Mouse (Mus musculus) right cerebral cortex, adult 18-20 months (tissue): ENCODE data around the gene Atp6ap1l.
A peak's percentile ranks its signal among the peaks of the same experiment; 100 is the strongest.

ENCODE experiments used
- DNase-seq: peaks from one replicate; pipeline ENCODE4 v3.0.0; 2022; ENCODE audit warnings: mixed read lengths

Atp6ap1l gene

DNA sequence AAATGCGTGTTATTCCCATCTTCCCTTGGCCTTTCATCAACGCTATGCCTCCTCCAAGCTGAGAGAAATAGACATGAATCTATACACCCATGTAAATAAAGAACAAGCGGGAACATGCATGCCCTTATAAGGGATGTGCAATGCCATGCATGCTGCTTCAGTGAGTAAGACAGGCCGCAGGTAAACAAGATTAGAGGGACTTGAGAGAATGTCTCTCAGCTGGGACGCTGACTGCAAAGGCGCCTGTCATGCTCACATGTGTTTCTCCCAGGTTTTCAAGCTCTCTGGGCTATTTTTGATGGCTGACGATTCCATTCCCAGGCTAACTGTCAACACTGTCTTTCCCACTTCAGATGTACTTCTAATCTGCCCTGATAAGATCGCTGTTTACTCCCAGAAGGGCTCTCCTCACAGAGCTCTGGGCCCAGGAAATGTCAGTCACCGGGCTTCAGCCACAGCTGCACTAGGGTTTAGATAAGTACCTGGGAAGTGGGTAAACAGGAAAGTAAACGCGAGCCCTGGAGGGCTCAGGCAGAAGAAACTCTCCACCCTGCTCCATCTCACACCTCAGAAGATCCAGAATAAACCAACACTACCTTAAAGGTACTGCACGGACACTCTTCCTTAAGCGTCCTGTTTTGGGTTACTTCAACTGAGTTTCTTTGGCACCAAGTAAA is 19.2 kb downstream of the Atp6ap1l start:
- DNase-seq = no peak

DNA sequence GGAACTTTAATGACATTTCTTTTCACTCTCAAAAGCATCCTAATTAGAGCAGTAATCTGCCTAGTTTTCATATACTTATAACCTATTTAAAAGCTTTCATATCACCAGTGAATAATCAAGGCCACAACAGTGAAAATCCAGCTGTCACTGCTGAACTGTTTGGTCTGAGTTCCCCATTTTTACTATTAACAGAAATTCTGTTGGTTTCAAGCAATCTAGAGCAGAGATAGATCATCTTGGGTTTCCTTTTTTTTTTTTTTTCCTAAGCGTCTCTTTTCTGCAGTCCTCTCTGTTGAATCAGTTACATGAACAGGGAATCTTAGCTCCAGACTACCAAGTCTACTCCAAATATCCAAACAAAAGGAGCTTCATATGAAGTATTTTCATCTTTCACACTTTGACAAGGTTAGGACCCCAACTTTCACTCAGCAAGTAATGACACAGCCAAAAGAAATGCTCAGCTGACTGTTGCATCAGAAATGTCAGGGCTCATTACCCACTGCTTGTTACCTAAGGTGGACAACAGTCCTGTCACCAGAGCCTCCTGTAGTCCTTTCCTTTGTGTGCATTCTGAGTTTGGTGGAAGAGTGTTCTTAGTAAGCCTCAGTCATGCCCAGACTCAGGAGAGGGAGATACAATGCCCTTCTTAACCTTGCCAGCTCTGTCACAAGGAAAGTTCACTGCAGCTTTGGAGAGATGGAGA is 23.3 kb downstream of the Atp6ap1l start:
- no peak for DNase-seq

DNA sequence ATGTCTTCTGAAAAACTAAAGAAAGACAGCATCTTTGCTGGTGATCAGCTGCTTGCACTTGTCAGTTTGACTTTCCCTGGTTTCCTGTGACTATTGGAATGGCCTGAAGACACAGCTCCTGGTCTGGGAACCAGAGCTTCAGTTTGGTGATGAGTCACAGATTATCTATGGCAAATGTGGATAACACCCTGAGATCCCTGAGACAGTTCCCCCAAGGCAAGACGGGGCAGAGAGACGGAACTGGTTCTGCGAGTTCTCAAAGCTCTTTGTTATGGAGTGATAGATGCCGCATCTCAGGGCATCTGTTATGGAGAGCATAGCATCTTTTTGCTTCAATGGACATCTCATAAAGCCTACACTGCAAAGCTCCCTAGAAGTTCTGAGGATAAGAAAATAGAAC is 33.6 kb downstream of the Atp6ap1l start:
- no peak for DNase-seq

DNA sequence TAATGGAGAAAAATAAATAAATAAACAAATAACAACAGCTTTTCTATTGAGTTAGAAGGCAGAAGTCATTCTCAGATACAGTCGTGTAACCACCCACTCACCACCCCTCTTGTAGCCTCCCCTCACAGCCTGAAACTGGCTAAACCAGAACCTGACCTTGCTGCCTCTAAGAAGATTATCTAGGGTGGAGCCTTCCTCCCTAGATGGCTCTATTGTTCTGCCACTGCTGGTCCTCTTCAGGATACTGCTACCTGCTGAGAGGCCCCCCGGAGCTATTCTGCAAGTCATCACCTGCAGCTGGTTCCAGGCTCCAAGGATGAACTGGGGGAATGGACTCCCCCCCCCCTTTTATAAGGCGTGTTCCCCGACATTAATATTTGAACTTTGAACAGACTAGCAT is 36.0 kb downstream of the Atp6ap1l start:
- no peak for DNase-seq

DNA sequence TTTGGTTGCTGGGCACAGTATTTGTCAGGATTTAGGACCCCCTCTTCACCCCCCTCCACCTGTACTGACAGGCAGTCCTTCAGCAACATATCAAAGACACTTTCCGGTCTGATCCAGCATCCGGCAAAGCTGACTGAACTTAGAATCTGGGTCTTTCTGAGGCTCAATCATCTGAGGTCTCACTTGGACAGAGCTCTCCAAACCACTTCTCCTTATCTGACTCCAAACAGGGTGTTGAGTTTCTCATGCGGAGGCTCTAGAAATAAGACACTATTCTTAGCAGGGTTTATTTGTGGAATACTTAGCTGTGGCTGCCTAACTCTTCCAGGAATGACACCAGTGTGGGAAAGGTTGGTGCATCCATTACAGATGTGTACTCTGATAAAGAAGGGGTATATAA is 43.0 kb downstream of the Atp6ap1l start:
- peak; percentile 2 for DNase-seq

DNA sequence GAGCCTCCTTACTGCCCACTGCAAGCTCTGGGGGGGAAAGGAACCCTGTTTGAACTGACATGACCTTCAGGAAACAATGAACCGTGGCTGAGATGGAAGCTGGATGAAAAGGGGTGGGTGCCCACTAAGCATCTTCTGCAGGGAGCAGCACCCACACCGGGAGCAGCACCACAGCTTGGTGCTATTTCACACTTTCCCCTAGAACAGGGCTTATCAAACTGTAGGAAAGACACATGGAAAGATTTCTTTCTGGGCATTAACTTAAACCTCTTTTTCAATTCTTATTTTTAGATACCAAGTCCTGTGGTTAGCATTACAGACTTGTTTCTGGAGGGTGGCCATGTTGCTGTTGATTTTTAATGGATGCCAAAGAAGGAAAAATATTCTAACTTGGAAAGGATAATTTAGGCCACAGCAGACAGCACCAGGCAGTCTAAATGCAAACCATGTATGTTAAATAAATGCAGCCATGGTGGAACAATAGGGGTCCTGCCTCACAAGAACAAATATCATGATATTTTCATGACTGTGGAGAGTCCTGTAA is 44.2 kb downstream of the Atp6ap1l start:
- DNase-seq = peak; percentile 16

DNA sequence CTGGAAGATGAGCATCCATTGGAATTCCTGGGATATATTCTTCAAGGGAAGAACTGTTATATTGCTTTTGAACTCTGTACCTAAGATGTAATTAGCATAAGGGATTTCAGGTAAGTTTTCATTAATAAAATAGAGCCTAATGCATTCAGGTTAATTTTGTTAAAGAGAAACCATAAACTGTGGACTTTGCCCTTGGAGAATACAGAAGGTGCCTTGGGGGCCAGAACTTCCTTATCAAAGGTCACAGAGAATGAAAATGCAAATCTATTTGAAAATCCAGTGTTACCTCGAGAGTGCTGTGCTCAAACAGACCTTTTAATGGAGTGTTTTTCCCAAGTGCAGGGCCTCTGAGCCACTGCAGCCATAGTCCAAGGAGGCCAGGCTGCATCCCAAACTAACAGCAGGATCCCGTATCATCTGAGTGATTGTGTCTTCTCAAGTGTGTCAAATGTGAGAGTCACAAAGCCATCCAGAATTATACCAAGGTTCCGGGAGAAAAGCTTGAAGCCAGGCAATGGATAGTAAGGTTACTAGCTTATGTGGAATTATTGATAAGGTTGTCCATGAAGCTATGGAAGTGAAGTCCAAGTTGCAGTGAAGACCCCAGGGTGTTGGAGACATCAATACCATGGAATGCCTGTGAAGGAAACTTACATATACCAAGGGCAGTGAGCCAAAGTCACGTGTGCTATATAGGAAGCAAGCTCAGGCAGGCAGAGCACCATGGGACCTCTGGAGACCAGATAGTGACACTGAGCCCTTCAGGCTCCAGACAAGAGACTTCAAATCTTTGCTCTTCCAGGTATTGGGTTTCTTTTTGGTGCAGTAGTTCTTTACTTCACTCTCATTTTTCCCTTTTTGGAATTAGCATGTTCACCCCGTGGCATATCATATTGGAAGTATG is 52.2 kb downstream of the Atp6ap1l start:
- no peak for DNase-seq

DNA sequence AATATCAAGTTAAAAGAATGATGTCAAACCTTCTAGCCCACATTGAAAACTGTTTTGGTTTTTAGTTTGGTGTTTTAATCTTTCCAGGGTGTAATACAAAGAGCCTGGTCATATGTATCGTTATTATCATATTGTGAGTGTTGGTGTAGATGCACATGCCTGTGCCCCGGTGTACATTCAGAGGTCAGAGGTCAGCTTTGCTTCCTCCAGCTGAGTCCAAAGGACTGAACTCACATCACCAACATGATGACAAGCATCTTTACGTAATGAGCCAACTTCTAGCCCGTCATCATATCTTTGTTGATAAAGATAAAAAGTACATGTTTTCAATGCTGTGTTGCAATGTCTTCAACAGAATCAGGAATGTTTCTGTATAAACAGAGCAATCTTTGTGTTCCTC is 53.4 kb downstream of the Atp6ap1l start:
- no peak for DNase-seq

DNA sequence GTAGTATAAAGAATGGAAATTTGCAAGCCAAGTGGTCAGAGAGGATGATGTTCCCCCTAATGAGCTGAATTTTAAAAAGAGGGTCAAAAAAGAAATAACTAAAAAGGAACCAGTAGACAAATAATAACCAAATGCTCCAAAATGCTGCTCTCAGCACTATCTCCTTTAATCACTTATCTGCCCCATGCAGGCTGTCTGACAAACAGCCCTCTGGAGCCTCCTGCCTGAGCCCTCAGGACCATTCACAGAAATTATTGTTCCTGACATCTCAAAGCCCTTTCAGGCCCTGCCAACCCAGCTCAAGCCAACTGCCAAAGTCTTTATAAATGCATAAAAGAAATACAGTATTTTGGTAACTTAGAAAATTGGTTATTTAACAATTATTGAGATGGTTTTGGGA is 61.0 kb downstream of the Atp6ap1l start:
- no peak for DNase-seq

DNA sequence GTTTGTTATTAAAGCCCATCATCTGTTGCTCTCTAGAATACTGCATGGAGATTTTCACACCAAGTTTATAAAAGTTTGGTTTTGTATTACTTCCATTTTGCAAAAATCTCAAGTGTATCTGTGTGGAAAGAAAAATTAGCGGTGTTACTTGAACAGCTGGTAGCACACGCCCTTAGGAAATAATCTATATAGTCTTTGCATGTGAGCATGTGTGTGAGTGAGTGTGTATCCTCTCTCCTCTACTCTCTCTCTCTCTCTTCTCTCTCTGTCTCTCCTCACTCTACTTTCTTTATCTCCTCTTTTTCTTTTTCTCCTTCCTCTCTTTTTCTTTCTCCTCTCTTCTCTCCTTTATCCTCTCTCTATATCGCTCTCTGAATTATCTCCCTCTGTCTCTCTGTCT is 61.7 kb downstream of the Atp6ap1l start:
- DNase-seq = no peak

DNA sequence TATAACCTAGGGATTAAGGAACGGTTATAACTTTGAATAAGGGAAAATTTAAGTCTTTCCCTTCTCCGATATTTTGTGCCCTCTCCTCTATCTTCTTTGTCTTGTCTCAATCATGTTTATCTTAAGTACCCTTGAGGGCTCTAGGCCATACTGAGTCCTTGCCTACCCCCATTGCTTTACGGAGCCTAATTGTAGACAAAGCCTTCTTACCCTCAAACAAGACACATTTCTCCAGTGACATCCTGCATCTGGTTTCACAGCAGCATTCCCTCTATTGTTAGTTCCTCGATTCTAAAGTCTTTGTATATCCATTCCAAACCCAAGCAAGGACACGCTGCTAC is 64.0 kb downstream of the Atp6ap1l start:
- DNase-seq = no peak

DNA sequence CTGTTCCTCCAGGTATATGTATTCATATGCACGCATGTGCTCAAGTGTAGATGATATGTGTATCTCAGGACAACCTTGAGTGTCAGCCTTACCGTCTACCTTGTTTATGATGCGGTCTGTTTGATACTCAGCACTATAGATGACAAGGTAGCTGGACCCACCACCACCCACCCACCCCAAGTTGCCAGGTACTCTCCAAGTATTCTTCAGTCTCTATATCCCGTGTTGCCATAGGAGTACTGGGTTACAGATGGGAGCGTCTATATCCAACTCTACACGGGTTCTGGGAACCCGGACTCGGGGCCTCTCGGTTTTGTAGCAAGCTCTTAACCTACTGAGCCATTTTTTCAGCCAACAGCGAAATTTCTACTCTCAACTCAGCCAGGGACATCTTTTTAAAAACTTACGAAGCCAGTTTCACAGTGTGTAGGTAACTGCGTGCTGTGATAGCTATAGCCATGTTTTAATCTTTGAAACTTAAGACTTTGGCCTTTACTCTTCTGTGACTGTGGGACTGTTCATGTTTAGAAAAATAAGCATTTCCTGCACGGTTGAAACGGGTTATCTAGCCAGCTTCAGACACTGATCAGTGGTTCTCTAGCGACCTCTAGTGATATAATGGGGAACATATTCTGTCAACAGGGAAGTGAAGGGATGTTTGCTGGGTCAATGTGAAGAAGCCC is 64.5 kb downstream of the Atp6ap1l start:
- peak; percentile 18 for DNase-seq

DNA sequence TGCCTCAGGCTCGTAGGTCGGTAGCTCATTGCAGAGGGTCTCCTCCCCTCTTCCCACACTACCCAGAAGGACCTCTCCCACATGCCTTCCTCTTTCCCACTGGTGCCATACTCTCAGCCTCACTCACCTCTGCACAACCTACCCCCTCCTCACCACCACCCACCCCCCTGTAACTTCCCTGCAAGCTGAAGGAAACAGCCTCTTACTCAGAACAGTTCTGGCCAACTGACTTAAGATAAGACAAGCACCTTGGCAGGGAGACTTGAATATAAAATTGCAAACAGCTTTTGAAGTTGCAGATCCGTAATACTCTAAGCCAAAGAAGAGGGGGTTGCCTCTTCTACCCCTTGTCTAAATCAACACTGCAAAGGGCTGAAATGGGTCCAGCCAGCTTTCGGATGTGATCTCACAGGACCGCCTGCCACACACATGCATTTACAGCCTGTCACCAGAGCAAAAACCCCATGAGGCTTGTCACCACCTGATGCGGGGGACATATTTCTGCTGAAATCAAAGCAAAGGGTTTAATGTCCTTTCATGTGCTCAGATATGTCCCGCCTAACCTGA is 71.4 kb downstream of the Atp6ap1l start:
- DNase-seq = no peak
